Mouse (Mus musculus) C2C12 (cell line): Measurements from ENCODE around the gene Dok5.

Source experiments
- CTCF ChIP-seq: IDR thresholded peaks from one replicate; pipeline ENCODE4 v1.5.1; 2011; ENCODE audit not compliant: control insufficient read depth, insufficient read depth, insufficient read length
- USF1 ChIP-seq: IDR thresholded peaks from one replicate; pipeline ENCODE4 v1.6.1; 2011; ENCODE audit warnings: low read depth, mild to moderate bottlenecking, control low read depth, moderate library complexity

DNA sequence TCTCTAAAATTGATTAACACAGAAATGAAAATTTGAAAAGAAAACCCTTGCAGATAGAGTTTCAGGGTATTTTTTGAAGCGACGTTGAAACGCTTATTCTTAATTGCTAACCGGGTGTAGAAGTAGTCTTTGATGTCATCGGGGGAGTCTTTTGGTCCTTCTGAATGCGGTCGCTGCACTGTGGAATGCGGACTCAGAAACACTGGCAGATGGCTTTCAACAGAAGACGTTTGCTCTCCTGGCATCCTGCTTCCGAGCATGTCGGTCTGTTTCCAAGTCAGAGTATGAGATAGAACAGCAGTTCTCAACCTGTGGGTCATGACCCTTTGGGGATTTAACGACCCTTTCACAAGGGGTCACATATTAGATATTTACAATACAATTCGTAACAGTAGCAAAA is 7.5 kb upstream of the Dok5 start:
- TF ChIP-seq USF1 (no peak), CTCF (no peak)
